Mouse (Mus musculus): ENCODE measurements at regions not wholly inside any gene's neighbourhood (a gene's known extent, or its start where the extent isn't known, plus 50 kb on each side); places are given as distances from the start of the nearest gene placed in this dataset.
"Not testable (repeated sequence)": the region's sequence is repeated elsewhere in the genome, so short reads cannot be mapped to it uniquely, and the experiment has no call there.

GRCm38 (mm10) chr4:124395069-124395965, 215.3 kb downstream of the 3100002H09Rik start:
- DNase-seq: no peak

- no peak for DNase-seq
Observed at GRCm38 (mm10) chr4:124393595-124393994, 217.0 kb downstream of the 3100002H09Rik start.

DNA sequence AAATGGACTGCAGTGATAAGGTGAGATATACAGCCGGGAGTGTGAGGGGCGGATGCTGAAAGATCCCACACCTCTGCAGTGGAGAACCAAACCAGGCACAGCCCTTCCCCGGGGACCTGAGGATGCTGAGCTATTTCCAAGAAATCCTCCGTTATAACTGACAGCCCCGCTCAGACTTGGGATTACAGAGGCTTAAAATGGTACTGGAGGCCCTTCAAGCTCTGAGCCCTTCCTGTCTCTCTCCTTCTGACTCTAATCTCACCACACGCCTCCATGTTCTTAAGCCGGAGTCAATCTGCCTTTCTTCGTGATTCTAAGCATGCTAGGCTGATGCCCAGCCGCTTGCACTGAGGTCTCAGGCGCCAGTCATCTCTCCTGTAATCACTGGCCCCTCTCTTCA, 221.5 kb downstream of the 3100002H09Rik start:
- no peak for DNase-seq

DNA sequence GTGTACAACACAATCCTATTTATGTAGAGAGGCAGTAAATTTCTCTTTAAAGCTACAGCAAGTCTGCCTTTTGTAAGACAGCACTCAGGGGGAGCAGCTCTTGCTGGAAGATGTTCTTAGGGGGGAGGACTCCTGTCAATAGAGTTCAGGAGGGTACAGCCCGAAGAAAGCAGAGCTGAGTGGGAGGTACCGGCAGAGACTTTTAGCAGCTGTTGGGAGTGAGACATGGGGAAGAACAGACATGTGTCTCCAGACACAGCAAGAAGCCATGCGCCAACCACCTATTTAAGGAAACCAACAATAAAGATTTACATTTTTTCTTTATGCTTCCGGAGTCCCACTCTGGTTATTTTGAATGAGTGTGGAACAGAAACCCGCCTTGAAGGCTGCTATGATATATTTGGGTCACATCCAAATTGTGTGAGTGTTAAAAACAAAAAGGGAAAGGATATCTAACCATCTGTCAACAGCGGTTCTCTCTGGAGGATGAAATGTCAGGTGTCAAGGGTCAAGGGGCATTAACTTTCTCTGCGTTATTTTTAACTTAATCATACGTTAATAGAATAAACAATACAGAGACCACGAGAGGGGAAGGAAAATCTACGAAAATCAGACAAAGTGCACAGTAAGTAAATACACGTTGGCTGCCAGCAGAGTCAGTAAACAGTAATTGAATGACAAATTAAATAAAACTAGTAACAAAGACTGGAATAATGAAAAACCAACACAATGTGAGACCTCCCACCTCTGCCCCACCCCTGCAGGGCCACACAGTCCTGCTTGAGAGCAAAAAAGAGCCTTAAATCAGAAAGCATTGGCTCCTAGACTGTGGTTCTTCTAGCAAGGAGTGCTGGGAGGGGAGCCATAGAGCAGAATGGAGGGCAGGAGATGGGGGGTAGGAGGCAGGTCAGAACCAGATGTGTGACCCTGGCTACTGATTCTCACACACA, 225.2 kb downstream of the 3100002H09Rik start:
- DNase-seq: no peak

DNA sequence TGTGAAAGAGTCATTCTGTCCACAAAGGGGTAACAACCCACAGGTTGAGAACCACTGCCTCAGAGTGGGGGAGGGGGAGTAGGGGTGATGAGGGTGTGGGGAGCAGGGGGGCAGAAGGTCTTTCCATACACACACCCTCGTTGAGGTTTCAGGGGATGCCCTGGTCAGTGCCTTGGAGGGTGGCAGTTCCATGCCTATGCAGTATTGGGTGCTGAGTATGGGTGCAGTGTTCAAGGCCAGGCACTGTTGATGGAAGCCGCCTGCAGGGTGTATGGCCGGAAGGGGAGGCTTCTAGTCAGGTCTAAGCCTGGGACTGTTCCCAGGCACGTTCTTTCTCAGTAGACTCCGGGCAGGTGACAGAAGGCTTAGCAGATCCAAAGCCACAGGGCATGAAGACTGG, 234.1 kb downstream of the 3100002H09Rik start:
- DNase-seq: no peak

DNA sequence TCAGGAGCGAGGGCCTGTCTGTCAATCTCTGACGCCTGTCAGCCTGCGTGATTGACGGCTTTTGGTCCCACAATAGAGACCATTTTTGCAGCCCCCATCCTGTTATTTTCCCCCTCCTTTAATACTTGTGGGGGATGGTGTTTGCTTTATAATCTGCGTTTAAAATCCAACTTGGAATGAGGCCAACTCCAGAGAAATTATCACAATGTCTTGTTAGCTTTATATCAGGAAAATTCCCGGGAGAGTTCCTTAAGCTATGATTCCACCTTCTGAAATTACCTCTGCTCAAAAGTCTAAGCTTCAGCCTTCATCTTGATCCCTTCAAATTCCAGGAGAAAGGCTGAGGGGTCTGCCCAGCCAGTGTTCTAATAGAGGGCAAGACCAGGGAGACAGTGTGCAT, 235.0 kb downstream of the 3100002H09Rik start:
- no peak for DNase-seq

- no peak for DNase-seq
Observed at GRCm38 (mm10) chr4:124368831-124369230, 241.8 kb downstream of the 3100002H09Rik start.

DNA sequence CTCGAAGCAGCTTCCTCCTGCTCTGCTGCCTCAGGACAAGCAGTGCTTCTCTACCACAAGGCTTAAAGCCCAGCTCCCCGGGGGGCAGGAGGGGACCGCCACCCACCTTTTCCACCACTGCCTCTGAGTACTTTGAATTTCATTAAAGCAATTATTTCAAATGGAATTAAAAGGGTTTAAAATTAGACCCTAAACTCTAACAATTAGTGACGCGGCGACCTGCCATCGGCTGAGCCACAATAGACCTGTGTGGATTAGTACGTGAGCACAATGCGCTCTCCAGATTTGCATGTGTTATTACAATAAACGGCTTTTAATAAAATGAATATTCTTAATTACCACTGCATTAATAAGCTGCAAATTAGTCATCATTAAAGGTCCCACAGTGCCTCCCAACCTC, 242.5 kb downstream of the 3100002H09Rik start:
- DNase-seq: no peak

GRCm38 (mm10) chr4:124360578-124360908, 250.1 kb downstream of the 3100002H09Rik start:
- DNase-seq: no peak

DNA sequence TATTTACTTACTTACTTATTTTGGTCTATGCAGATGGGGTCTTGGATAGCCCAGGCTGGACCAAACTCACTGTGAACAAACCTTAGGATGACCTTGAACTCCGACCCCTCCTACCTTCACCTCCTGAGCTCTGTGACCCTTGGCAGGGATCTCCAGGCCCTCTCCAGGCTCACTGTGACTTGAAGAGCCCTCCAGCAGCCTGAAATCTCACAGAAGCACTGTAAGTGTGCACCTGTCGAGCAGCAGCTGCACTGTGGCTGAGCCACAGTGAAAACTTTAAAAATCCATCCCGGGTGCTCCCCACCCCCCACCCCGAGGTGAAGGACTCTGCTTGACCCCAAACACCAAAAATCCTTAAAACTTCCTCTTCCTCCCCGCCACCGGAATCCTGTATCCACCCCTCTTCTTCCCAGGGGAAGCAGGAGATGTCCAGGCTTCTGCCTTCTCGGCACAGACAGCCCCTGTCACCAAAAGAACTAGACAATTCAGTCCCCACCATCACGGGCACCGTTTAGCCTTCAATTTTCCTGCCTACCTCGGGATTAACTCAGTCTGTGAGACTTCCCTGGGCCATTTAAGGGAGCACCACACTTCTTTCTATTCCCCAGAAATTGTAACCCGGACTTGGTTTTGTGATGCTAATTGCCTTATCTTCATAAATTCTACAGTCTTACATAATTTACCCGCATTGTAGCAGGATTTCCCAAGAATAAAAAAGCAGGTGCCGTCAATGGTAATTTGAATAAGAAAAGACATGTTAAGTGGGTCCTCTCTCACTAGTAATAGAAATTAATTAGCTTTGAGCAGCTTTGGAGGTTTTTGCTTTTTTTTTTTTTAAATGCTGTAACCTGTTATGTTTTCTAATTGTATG, 250.7 kb downstream of the 3100002H09Rik start:
- no peak for DNase-seq

DNA sequence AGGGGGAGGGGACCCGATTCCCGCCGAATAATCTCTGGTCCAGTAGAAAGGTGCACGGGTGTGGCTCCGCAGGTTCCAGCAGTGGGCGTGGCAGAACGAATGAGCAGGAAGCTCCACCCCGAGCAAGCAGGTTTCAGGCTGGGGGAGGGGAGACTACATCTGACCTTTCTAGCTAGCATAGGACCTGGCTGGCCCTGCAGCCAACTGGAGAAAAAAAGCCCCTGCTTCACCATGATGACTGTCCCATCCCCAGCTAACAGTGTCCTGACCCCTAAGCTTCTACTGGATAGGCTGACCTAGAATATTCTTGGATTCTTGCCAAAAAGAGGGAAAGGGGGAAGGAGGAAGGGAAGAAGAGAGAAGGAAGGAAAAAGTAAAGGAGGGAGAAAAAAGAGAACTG, 252.1 kb downstream of the 3100002H09Rik start:
- not testable (repeated sequence) for DNase-seq

GRCm38 (mm10) chr4:124350361-124350760, 260.2 kb downstream of the 3100002H09Rik start:
- DNase-seq: peak; percentile 70 to 84

- DNase-seq: peak; percentile 67 to 70
Observed at GRCm38 (mm10) chr4:124349610-124350295, 260.9 kb downstream of the 3100002H09Rik start.

GRCm38 (mm10) chr4:124349055-124349454, 261.5 kb downstream of the 3100002H09Rik start:
- no peak for DNase-seq

GRCm38 (mm10) chr4:124340073-124340472, 270.5 kb downstream of the 3100002H09Rik start:
- DNase-seq: no peak

GRCm38 (mm10) chr4:124335726-124336125, 274.9 kb downstream of the 3100002H09Rik start:
- no peak for DNase-seq

- no peak for DNase-seq
Observed at GRCm38 (mm10) chr4:124332974-124333373, 277.6 kb downstream of the 3100002H09Rik start.

GRCm38 (mm10) chr4:124332416-124332815, 278.2 kb downstream of the 3100002H09Rik start:
- no peak for DNase-seq

DNA sequence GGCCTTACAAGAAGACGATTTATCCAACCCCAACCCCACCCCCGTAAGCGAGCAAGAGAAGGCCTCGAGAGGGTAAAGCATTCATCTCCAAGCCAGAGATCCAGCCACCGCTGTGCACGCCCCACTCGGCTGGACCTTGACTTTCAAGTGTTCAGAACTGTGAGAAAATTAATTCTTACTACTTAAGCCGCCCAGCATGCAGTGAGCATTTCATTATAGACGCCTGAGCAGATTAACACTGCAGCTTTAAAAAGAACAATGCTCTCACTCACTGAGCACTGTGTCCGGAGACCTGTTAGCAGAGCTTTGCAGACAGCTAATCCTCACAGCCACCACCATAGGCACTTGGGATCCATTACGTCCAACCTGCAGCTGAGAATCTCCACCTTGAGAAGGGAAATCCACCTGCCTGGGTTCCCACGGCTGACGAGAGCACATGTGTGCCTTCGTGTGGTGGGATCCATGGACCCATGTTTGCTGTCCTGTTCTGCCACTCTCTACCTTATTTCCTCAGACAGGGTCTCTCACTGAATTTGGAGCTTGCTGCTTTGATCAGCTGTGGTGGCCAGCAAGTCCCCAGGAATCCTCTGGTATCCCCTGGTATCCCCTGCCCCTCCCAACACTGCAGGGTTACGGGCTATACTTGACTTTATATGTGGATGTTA, 281.4 kb downstream of the 3100002H09Rik start:
- no peak for DNase-seq

GRCm38 (mm10) chr4:124326301-124326700, 284.3 kb downstream of the 3100002H09Rik start:
- DNase-seq: no peak

GRCm38 (mm10) chr4:124323589-124323988, 287.0 kb downstream of the 3100002H09Rik start:
- no peak for DNase-seq
